ENCODE assay signal across 8 mouse cellular contexts in the genomic region with DNA sequence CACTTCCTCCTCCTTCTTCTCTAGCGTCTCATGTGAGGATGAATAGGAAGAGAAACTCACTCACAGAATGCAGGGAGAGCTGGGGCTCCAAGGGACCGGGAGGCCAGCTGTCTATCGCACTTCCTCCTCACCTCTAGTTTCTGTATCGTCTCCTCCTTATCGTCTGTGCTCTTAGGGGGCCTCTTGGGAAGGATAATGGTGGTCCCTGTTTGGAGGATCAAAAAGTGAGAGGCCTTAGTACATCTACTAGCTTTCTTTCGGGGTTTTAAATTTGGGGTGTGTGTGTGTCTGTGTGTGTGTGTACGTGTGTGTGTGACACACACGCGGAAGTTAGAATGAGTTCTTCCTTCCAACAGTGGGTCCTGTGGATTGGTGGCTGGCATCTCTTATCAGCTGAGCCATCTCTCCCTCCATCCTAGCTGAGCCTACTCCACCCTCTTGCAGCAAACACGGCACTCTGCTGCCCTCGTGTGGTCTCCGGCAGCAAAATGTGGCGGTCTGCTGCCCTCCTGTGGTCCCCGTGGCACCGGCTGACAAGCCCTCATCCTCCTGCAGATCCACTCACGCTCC. TPM values are rescaled to one million over a fixed set of nuclear protein-coding genes. Genes with fewer than 3 reads are reported as not detected.
DNase-seq lines count a peak whose midpoint lies in the region; ATAC-seq and TF ChIP-seq lines count a peak whose summit lies in the region.

No protein-coding gene starts in this region.

- peak; percentile 96 for DNase-seq in 3T3-L1 (ENCODE audit: low read depth, low spot score)
- DNase-seq in adrenal gland, postnatal 36 days = peak; percentile 92 to 93
- peak; percentile 90 to 93 for DNase-seq in heart, adult 2 months
- DNase-seq in kidney, adult 8-10 months = peak; percentile 84 to 89
- DNase-seq in spleen, adult 18-20 months = peak; percentile 80 to 86

- 13% methylated on average over 16 of the region's 16 CpGs for WGBS in embryonic facial prominence, embryonic 13.5 days
- WGBS in heart, adult 2 months = 8% methylated on average over 16 of the region's 16 CpGs
- 10% methylated on average over 16 of the region's 16 CpGs for WGBS in limb, embryonic 13.5 days
- WGBS in midbrain, embryonic 15.5 days = 11% methylated on average over 16 of the region's 16 CpGs

- ATAC-seq in embryonic facial prominence, embryonic 13.5 days (ENCODE audit: insufficient number of reproducible peaks, insufficient read depth, low FRiP score, low TSS enrichment, low read depth) = peak; percentile 40; the same call in 1 of the 2 replicates
- ATAC-seq in limb, embryonic 13.5 days (ENCODE audit: low FRiP score, low read depth) = peak; percentile 60
- peak; percentile 87 for ATAC-seq in midbrain, embryonic 15.5 days (replicated peaks)

- H3K9ac ChIP-seq in embryonic facial prominence, embryonic 13.5 days = peak overlapping the region; percentile 64
- H3K9ac ChIP-seq in heart, adult 2 months (ENCODE audit: low read depth, low read length) = peak overlapping the region; percentile 25
- H3K9ac ChIP-seq in limb, embryonic 13.5 days = peak overlapping the region; percentile 62
- peak overlapping the region; percentile 53 for H3K9ac ChIP-seq in midbrain, embryonic 15.5 days

- TF ChIP-seq EP300 in heart, adult 2 months (IDR thresholded peaks at IDR 0.05; ENCODE audit: insufficient read depth, low read depth, low read length) = peak; percentile 100

- no peaks in the 10 kb centered on the region for H3K9me3 ChIP-seq in embryonic facial prominence, embryonic 13.5 days
- H3K9me3 ChIP-seq in limb, embryonic 13.5 days = no peaks in the 10 kb centered on the region
- no peaks in the 10 kb centered on the region for H3K9me3 ChIP-seq in midbrain, embryonic 15.5 days

- H3K4me3 ChIP-seq in embryonic facial prominence, embryonic 13.5 days = peak overlapping the region; percentile 34
- no peak overlapping the region; the same call in 1 of the 2 replicates for H3K4me3 ChIP-seq in heart, adult 2 months
- H3K4me3 ChIP-seq in limb, embryonic 13.5 days = peak overlapping the region; percentile 34
- peak overlapping the region; percentile 36 for H3K4me3 ChIP-seq in midbrain, embryonic 15.5 days

- intact Hi-C loops in heart, adult 2 months (cut with DNase I) = loop anchor here (1.0 kb wide), 3 partner anchors 29 to 59 kb away; no protein-coding TSS in a partner anchor

- no peaks in the 10 kb centered on the region; the same call in 1 of the 2 replicates for H3K27me3 ChIP-seq in embryonic facial prominence, embryonic 13.5 days
- H3K27me3 ChIP-seq in heart, adult 2 months (ENCODE audit: control insufficient read depth, insufficient read depth, low read length) = no peaks in the 10 kb centered on the region
- H3K27me3 ChIP-seq in limb, embryonic 13.5 days = no peaks in the 10 kb centered on the region
- no peaks in the 10 kb centered on the region for H3K27me3 ChIP-seq in midbrain, embryonic 15.5 days (replicated peaks)

- peaks cover 9% of the 10 kb centered on the region; the same call in 1 of the 2 replicates for H3K36me3 ChIP-seq in embryonic facial prominence, embryonic 13.5 days
- H3K36me3 ChIP-seq in heart, adult 2 months (ENCODE audit: control insufficient read depth, insufficient read depth, low read length) = no peaks in the 10 kb centered on the region; the same call in none of the 2 replicates
- H3K36me3 ChIP-seq in limb, embryonic 13.5 days = peaks cover 4% of the 10 kb centered on the region; the same call in 1 of the 2 replicates
- H3K36me3 ChIP-seq in midbrain, embryonic 15.5 days (replicated peaks) = no peaks in the 10 kb centered on the region

- no peak for TF ChIP-seq CTCF in heart, adult 2 months (IDR thresholded peaks at IDR 0.05)

- peak overlapping the region; percentile 64 for H3K4me2 ChIP-seq in embryonic facial prominence, embryonic 13.5 days
- peak overlapping the region; percentile 66 for H3K4me2 ChIP-seq in limb, embryonic 13.5 days (replicated peaks)
- peak overlapping the region; percentile 65 for H3K4me2 ChIP-seq in midbrain, embryonic 15.5 days

- no peaks in the 10 kb centered on the region for H3K79me2 ChIP-seq in heart, adult 2 months (replicated peaks; ENCODE audit: control insufficient read depth, insufficient read depth, low read length)

- H3K4me1 ChIP-seq in embryonic facial prominence, embryonic 13.5 days = peaks cover 33% of the 10 kb centered on the region
- H3K4me1 ChIP-seq in heart, adult 2 months (ENCODE audit: control insufficient read depth, insufficient read depth, low read length) = peaks cover 30% of the 10 kb centered on the region
- peaks cover 28% of the 10 kb centered on the region for H3K4me1 ChIP-seq in limb, embryonic 13.5 days
- peaks cover 21% of the 10 kb centered on the region for H3K4me1 ChIP-seq in midbrain, embryonic 15.5 days

- peak overlapping the region; percentile 33; the same call in 1 of the 2 replicates for H3K27ac ChIP-seq in embryonic facial prominence, embryonic 13.5 days
- peak overlapping the region; percentile 100 for H3K27ac ChIP-seq in heart, adult 2 months
- no peak overlapping the region for H3K27ac ChIP-seq in limb, embryonic 13.5 days
- peak overlapping the region; percentile 50 for H3K27ac ChIP-seq in midbrain, embryonic 15.5 days

- no peak; the same call in 1 of the 2 replicates for TF ChIP-seq POLR2A in heart, adult 2 months (IDR thresholded peaks at IDR 0.05; ENCODE audit: insufficient read depth, low read depth, low read length)

RNA-seq across cellular contexts. Expression of gene Gm16253, which starts 3.2 kb away (rescaled TPM):
- total RNA-seq in adrenal gland, postnatal 36 days (2021) = not detected
- 1.3 and 1.5 TPM in 2 replicates for polyA plus RNA-seq in embryonic facial prominence, embryonic 13.5 days (2015; fragmentation: Nextera tagmentation; extraction: Ambion mirVana)
- 1 to 10 TPM; 1.8 to 2.8 TPM for total RNA-seq in heart, adult 2 months (2021)
- not detected in 2 replicates for polyA plus RNA-seq in heart, adult 2 months (2012; rRNA removed)
- 1.3 and 1.5 TPM in 2 replicates for polyA plus RNA-seq in limb, embryonic 13.5 days (2015; fragmentation: Nextera tagmentation; extraction: Ambion mirVana)
- polyA plus RNA-seq in midbrain, embryonic 15.5 days (2015; fragmentation: Nextera tagmentation; extraction: Ambion mirVana) = 1.1 and 2.1 TPM in 2 replicates

RNA-seq across cellular contexts. Expression of gene Polr3gl, which starts 14.0 kb away (rescaled TPM):
- total RNA-seq in adrenal gland, postnatal 36 days (2021) = 10 to 100 TPM; 29.4 to 33.3 TPM
- polyA plus RNA-seq in embryonic facial prominence, embryonic 13.5 days (2015; fragmentation: Nextera tagmentation; extraction: Ambion mirVana) = 53.7 and 56.7 TPM in 2 replicates
- 10 to 100 TPM; 24.3 to 35.0 TPM for total RNA-seq in heart, adult 2 months (2021)
- polyA plus RNA-seq in heart, adult 2 months (2012; rRNA removed) = 20.1 and 21.9 TPM in 2 replicates
- 48.8 and 55.6 TPM in 2 replicates for polyA plus RNA-seq in limb, embryonic 13.5 days (2015; fragmentation: Nextera tagmentation; extraction: Ambion mirVana)
- polyA plus RNA-seq in midbrain, embryonic 15.5 days (2015; fragmentation: Nextera tagmentation; extraction: Ambion mirVana) = 35.7 and 36.9 TPM in 2 replicates

RNA-seq across cellular contexts. Expression of gene Ankrd34a, which starts 16.5 kb away (rescaled TPM):
- total RNA-seq in adrenal gland, postnatal 36 days (2021) = 1 to 10 TPM in 1 of 2 experiments, under 1 TPM in 1; 0.95 to 1.0 TPM
- polyA plus RNA-seq in embryonic facial prominence, embryonic 13.5 days (2015; fragmentation: Nextera tagmentation; extraction: Ambion mirVana) = 3.1 and 3.2 TPM in 2 replicates
- 1 to 10 TPM; 1.3 to 2.4 TPM for total RNA-seq in heart, adult 2 months (2021)
- 2.1 and 3.1 TPM in 2 replicates for polyA plus RNA-seq in heart, adult 2 months (2012; rRNA removed)
- 3.0 and 3.1 TPM in 2 replicates for polyA plus RNA-seq in limb, embryonic 13.5 days (2015; fragmentation: Nextera tagmentation; extraction: Ambion mirVana)
- 15.0 and 16.7 TPM in 2 replicates for polyA plus RNA-seq in midbrain, embryonic 15.5 days (2015; fragmentation: Nextera tagmentation; extraction: Ambion mirVana)

RNA-seq across cellular contexts. Expression of gene Lix1l, which starts 21.0 kb away (rescaled TPM):
- total RNA-seq in adrenal gland, postnatal 36 days (2021) = 10 to 100 TPM; 29.3 to 52.1 TPM
- polyA plus RNA-seq in embryonic facial prominence, embryonic 13.5 days (2015; fragmentation: Nextera tagmentation; extraction: Ambion mirVana) = 8.8 and 9.3 TPM in 2 replicates
- 10 to 100 TPM; 24.7 to 25.3 TPM for total RNA-seq in heart, adult 2 months (2021)
- polyA plus RNA-seq in heart, adult 2 months (2012; rRNA removed) = 25.2 and 39.9 TPM in 2 replicates
- polyA plus RNA-seq in limb, embryonic 13.5 days (2015; fragmentation: Nextera tagmentation; extraction: Ambion mirVana) = 8.4 and 8.7 TPM in 2 replicates
- 3.9 and 4.5 TPM in 2 replicates for polyA plus RNA-seq in midbrain, embryonic 15.5 days (2015; fragmentation: Nextera tagmentation; extraction: Ambion mirVana)

RNA-seq across cellular contexts. Expression of gene Txnip, which starts 22.2 kb away (rescaled TPM):
- 100 to 1,000 TPM; 515 to 572 TPM for total RNA-seq in adrenal gland, postnatal 36 days (2021)
- 113 and 137 TPM in 2 replicates for polyA plus RNA-seq in embryonic facial prominence, embryonic 13.5 days (2015; fragmentation: Nextera tagmentation; extraction: Ambion mirVana)
- total RNA-seq in heart, adult 2 months (2021) = 100 to 1,000 TPM; 276 to 338 TPM
- polyA plus RNA-seq in heart, adult 2 months (2012; rRNA removed) = 515 and 744 TPM in 2 replicates
- polyA plus RNA-seq in limb, embryonic 13.5 days (2015; fragmentation: Nextera tagmentation; extraction: Ambion mirVana) = 103 and 105 TPM in 2 replicates
- 52.0 TPM in 2 replicates for polyA plus RNA-seq in midbrain, embryonic 15.5 days (2015; fragmentation: Nextera tagmentation; extraction: Ambion mirVana)
